Mouse (Mus musculus) G1E (cell line): ENCODE measurements at regions not wholly inside any gene's neighbourhood (a gene's known extent, or its start where the extent isn't known, plus 50 kb on each side); places are given as distances from the start of the nearest gene placed in this dataset.

Source experiments
- ATAC-seq: 2 replicates; pipeline ENCODE4 v1.8.0; 2016; ENCODE audit warnings: mild to moderate bottlenecking; ENCODE audit not compliant: insufficient number of reproducible peaks, poor library complexity, low FRiP score, severe bottlenecking; ENCODE audit errors: extremely low read depth
- DNase-seq: peaks from one replicate; pipeline ENCODE4 v3.0.0; 2012; ENCODE audit warnings: low spot score
- H3K27me3 ChIP-seq: 2 replicates; pipeline ENCODE4 v1.6.1; 2012; ENCODE audit warnings: mild to moderate bottlenecking, low read length, inconsistent platforms; ENCODE audit not compliant: insufficient read depth
- H3K36me3 ChIP-seq: replicated peaks from 2 replicates; pipeline ENCODE3; 2012; ENCODE audit warnings: mild to moderate bottlenecking, inconsistent platforms
- H3K4me1 ChIP-seq: 2 replicates; pipeline ENCODE4 v1.6.1; 2012; ENCODE audit warnings: low read depth, low read length, inconsistent platforms, mixed read lengths; ENCODE audit not compliant: insufficient read depth
- H3K4me3 ChIP-seq: 2 replicates; pipeline ENCODE4 v1.5.1; 2012; ENCODE audit warnings: low read depth, mild to moderate bottlenecking, inconsistent platforms, low read length, moderate library complexity, mixed read lengths
- H3K9me3 ChIP-seq: replicated peaks from 2 replicates; pipeline ENCODE4 v1.6.1; 2012; ENCODE audit warnings: inconsistent platforms
- CTCF ChIP-seq: IDR thresholded peaks from 2 replicates; pipeline ENCODE4 v1.5.1; 2012; ENCODE audit warnings: low read depth, low read length, inconsistent platforms, mixed read lengths
- GATA1 ChIP-seq: IDR thresholded peaks from 2 replicates; pipeline ENCODE4 v1.6.1; 2012; ENCODE audit warnings: borderline replicate concordance, low read length, inconsistent platforms, mixed read lengths
- GATA2 ChIP-seq: IDR thresholded peaks from 2 replicates; pipeline ENCODE4 v1.6.1; 2012; ENCODE audit warnings: low read depth, low read length, inconsistent platforms, borderline replicate concordance
- POLR2AphosphoS5 ChIP-seq: IDR thresholded peaks from 2 replicates; pipeline ENCODE4 v1.6.1; 2012; ENCODE audit warnings: low read depth, low read length, inconsistent platforms; ENCODE audit not compliant: insufficient replicate concordance
- TAL1 ChIP-seq: conservative IDR thresholded peaks from 2 replicates; pipeline ENCODE4 v1.6.1; 2012; ENCODE audit warnings: low read depth, low read length, inconsistent platforms, mixed read lengths

DNA sequence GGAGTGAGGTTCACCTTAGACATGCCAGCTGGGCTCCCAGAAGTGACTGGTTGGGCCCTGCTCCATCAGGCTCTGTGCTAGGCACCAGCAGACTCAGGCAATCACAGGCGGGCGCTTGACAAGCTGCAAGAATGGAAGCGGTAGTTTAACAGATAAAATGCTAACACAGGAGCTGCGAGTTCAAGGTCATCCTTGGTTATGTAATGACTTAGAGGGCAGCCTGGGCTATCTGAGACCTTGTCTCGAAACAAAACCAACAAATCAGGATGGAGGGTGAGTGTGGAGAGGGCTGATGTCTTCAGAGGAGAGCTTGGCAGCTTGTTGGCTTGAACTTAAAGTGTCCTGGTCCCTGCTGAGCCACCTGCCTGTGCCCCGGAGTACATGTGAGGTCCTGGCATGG is 107.6 kb downstream of the Vegfa start:
- no peak for DNase-seq
- peaks cover 16% of the 10 kb centered on the region for H3K27me3 ChIP-seq

DNA sequence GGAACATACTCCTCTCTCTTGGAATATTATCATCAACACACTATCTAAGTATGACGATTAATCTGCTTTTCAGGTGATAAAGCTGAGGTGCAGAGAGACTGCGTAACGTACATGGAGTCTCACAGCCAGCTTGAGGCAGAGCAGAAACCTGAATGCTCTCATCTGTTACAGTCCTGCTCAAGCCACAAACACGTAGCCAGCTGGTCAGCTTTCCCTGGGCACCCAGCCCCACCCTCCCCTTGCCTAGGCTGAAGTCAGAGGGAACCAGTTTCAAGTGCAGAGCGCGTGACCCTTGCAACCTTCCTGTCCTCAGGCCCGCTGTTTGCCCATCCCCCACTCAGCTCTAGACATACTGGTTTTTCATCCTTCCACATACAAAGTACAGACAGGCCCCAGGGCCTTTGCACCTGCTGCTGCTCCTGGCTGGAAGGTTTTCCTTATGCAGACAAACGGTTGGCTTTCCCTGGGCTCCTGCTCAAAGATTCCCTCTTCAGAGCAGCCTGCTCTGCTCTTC is 108.9 kb downstream of the Vegfa start:
- H3K4me1 ChIP-seq, result no peaks in the 10 kb centered on the region
- no peaks in the 10 kb centered on the region for H3K9me3 ChIP-seq
- ATAC-seq (no peak), DNase-seq (no peak)
- peaks cover 15% of the 10 kb centered on the region for H3K27me3 ChIP-seq
- H3K4me3 ChIP-seq, result no peak overlapping the region
- TF ChIP-seq POLR2AphosphoS5 (no peak), CTCF (no peak), GATA2 (no peak), TAL1 (no peak), GATA1 (no peak)
- H3K36me3 ChIP-seq, result no peaks in the 10 kb centered on the region

More for the DNA sequence above, 107.6 kb downstream of the Vegfa start:
- Histone ChIP-seq H3K36me3 (no peaks in the 10 kb centered on the region), H3K4me1 (no peaks in the 10 kb centered on the region), H3K9me3 (no peaks in the 10 kb centered on the region), H3K4me3 (no peak overlapping the region)
- TF ChIP-seq TAL1, result no peak
- no peak for TF ChIP-seq POLR2AphosphoS5
- TF ChIP-seq GATA1, result no peak
- no peak for TF ChIP-seq GATA2
- TF ChIP-seq CTCF, result no peak
- no peak for ATAC-seq

DNA sequence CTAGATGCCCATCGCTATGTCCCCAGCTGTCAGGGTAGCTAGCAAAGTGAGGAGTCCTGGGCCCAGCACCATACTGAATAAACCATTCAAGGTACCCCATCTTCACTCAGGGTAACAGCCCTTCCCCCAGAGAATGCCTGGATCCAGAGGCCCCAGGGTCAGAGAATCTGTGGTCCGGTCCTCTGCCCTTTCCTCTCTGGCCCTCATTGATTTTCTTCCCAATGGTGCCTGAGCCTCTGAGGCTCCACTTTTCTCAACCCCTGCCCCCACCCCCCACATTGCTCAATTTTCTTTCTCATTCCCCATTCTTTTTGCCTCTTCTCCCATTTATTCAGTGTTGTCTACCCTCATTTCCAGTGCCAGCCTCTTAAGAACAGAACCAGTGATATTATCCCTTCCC is 114.5 kb downstream of the Vegfa start:
- H3K4me3 ChIP-seq, result no peak overlapping the region
- H3K9me3 ChIP-seq, result no peaks in the 10 kb centered on the region
- TF ChIP-seq CTCF (no peak), GATA1 (no peak), GATA2 (no peak), POLR2AphosphoS5 (no peak), TAL1 (no peak)
- no peak for DNase-seq
- peaks cover 7% of the 10 kb centered on the region; the same call in 1 of the 2 replicates for H3K27me3 ChIP-seq
- no peaks in the 10 kb centered on the region for H3K4me1 ChIP-seq
- no peak for ATAC-seq
- H3K36me3 ChIP-seq, result no peaks in the 10 kb centered on the region

DNA sequence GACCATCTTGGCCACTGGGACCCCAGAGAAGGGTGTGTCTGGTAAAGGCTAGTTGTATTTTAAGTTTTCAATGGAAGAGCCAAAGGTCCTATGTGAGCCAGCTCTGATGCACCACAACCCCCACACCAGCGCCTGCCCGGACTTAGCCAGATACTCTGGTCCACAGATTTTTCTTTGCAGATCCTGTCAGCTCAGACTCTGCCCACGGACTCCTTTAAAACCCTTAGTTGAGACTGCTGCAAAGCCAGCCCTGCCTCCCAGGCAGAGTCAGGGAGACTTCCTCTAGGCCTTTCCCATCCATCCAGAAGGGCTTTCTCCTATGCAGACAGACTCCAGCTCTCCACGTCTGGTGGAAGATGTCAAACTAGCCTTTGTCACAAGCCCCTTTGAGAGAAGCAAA is 115.2 kb downstream of the Vegfa start:
- H3K36me3 ChIP-seq, result no peaks in the 10 kb centered on the region
- H3K9me3 ChIP-seq, result 0 out of 2 replicates have a peak, but pooled peaks cover 2% of the 10 kb centered on the region
- H3K4me3 ChIP-seq, result no peak overlapping the region
- H3K27me3 ChIP-seq, result peaks cover 3% of the 10 kb centered on the region; the same call in 1 of the 2 replicates
- ATAC-seq (no peak), DNase-seq (no peak)
- H3K4me1 ChIP-seq, result no peaks in the 10 kb centered on the region
- no peak for TF ChIP-seq TAL1
- TF ChIP-seq GATA1, result no peak
- no peak for TF ChIP-seq POLR2AphosphoS5
- no peak for TF ChIP-seq CTCF
- no peak for TF ChIP-seq GATA2

DNA sequence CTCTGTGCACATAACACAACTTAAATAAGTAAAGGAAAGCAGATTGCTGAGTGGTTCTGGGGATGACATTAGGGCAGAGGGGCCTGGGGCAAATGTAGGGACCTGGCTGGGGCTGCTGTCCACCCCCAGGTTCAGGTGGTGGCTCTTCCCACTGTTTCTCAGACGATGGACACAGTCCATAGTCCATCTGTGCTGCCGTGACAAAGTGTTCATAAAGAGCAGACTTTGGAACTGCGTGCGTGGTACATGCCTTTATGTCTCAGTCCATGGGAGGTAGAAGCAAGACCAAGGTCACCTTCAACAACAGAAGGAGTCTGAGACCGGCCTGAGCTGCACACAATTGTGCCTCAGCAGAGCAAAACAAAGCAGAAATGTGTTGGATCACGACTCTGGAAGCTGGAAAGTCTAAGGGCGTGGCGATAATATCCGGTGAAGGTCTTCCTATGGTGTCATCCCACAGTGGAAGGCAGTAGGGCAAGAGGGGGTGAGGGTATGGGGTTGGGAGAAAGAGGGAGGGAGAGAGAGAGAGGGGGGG is 117.4 kb downstream of the Vegfa start:
- DNase-seq, result no peak
- H3K4me1 ChIP-seq, result no peaks in the 10 kb centered on the region
- no peak for ATAC-seq
- H3K27me3 ChIP-seq, result peaks cover 3% of the 10 kb centered on the region; the same call in 1 of the 2 replicates
- H3K36me3 ChIP-seq, result no peaks in the 10 kb centered on the region
- H3K9me3 ChIP-seq, result 0 out of 2 replicates have a peak, but pooled peaks cover 2% of the 10 kb centered on the region
- no peak overlapping the region for H3K4me3 ChIP-seq
- TF ChIP-seq POLR2AphosphoS5 (no peak), CTCF (no peak), GATA1 (no peak), TAL1 (no peak), GATA2 (no peak)

DNA sequence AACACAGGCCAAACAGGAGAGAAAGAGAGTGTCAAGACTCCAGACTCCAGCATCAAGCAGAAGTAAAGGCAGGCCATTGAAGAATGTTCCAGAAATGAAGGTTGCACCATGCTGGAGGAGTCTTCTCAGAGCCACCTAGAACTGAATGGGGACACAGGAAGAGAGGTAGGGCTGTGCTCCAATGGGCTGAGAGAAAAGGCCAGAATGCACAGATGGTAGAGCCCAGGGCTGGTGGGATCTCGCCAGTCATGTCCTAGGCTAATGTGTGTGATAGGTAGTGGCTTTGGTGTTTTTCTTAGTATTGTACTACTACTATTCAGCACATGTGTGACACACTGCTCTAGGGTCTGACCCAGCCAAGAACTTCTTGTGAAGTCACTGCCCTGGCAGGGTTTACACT is 117.9 kb downstream of the Vegfa start:
- DNase-seq, result no peak
- Histone ChIP-seq H3K27me3 (peaks cover 3% of the 10 kb centered on the region; the same call in 1 of the 2 replicates), H3K4me3 (no peak overlapping the region), H3K36me3 (no peaks in the 10 kb centered on the region), H3K9me3 (0 out of 2 replicates have a peak, but pooled peaks cover 2% of the 10 kb centered on the region), H3K4me1 (no peaks in the 10 kb centered on the region)
- TF ChIP-seq POLR2AphosphoS5, result no peak
- no peak for TF ChIP-seq GATA2
- TF ChIP-seq CTCF, result no peak
- no peak for TF ChIP-seq TAL1
- no peak for TF ChIP-seq GATA1
- ATAC-seq, result no peak
